Mouse (Mus musculus) midbrain, embryonic 10.5 days (tissue): ENCODE measurements around the gene Slx4ip. TPM values are rescaled to one million over a fixed set of nuclear protein-coding genes. Genes with fewer than 3 reads are reported as not detected.

Experiments
- DNase-seq: peaks from one replicate; pipeline ENCODE4 v3.0.0-alpha.2; 2017; ENCODE audit warnings: low spot score
- H3K27ac ChIP-seq: fragments of 300-500 bp; sonication (generic); replicated peaks from 2 replicates; pipeline ENCODE4 v1.5.1; 2016; ENCODE audit warnings: mild to moderate bottlenecking
- H3K27me3 ChIP-seq: fragments of 300-500 bp; sonication (generic); 2 replicates; pipeline ENCODE4 v1.6.1; 2016; ENCODE audit warnings: low read depth, mild to moderate bottlenecking; ENCODE audit not compliant: poor library complexity, severe bottlenecking
- H3K36me3 ChIP-seq: fragments of 300-500 bp; sonication (generic); 2 replicates; pipeline ENCODE4 v1.6.1; 2016; ENCODE audit warnings: mild to moderate bottlenecking, moderate library complexity
- H3K4me1 ChIP-seq: fragments of 300-500 bp; sonication (generic); 2 replicates; pipeline ENCODE4 v1.6.1; 2016
- H3K4me3 ChIP-seq: fragments of 300-500 bp; sonication (generic); 2 replicates; pipeline ENCODE4 v1.5.1; 2016; ENCODE audit warnings: mild to moderate bottlenecking, moderate library complexity
- H3K9me3 ChIP-seq: fragments of 300-500 bp; sonication (generic); replicated peaks from 2 replicates; pipeline ENCODE4 v1.6.1; 2016; ENCODE audit warnings: mild to moderate bottlenecking
- WGBS: fragments of 180-500 bp; shearing (Covaris S2); methylation state at CpG from one replicate; pipeline ENCODE4 v1.1.7; 2016; 5-methylcytosine and 5-hydroxymethylcytosine counted together
- polyA plus RNA-seq: library from polyadenylated mRNA; unstranded; fragments of >200 nt; fragmentation: Nextera tagmentation; extraction: Ambion mirVana; gene quantifications from 2 replicates; pipeline ENCODE4 v1.2.1, GENCODE M21; 2016

Slx4ip gene
- polyA plus RNA-seq, 1 experiment from 2014 or later: 9.8 TPM

- H3K36me3 ChIP-seq: peaks cover 91% of the 10 kb centered on the region
- peak overlapping the region; percentile 17 for H3K4me3 ChIP-seq
- no peak for DNase-seq
- H3K27me3 ChIP-seq: no peaks in the 10 kb centered on the region
- peaks cover 97% of the 10 kb centered on the region for H3K4me1 ChIP-seq
- H3K27ac ChIP-seq: peak overlapping the region; percentile 81
- H3K9me3 ChIP-seq: no peaks in the 10 kb centered on the region
- 12% methylated on average over 11 of the region's 11 CpGs for WGBS
These were observed 207.4 kb downstream of the Slx4ip start for GRCm38 (mm10) chr2:137098269-137099035.

GRCm38 (mm10) chr2:137099211-137099734 is 208.3 kb downstream of the Slx4ip start:
- H3K27me3 ChIP-seq: no peaks in the 10 kb centered on the region
- H3K36me3 ChIP-seq: peaks cover 91% of the 10 kb centered on the region
- H3K4me1 ChIP-seq: peaks cover 91% of the 10 kb centered on the region
- H3K9me3 ChIP-seq: no peaks in the 10 kb centered on the region
- H3K4me3 ChIP-seq: peak overlapping the region; percentile 26; the same call in 1 of the 2 replicates
- H3K27ac ChIP-seq: peak overlapping the region; percentile 81
- 12% methylated on average over 6 of the region's 6 CpGs for WGBS
- peak; percentile 69 for DNase-seq

DNA sequence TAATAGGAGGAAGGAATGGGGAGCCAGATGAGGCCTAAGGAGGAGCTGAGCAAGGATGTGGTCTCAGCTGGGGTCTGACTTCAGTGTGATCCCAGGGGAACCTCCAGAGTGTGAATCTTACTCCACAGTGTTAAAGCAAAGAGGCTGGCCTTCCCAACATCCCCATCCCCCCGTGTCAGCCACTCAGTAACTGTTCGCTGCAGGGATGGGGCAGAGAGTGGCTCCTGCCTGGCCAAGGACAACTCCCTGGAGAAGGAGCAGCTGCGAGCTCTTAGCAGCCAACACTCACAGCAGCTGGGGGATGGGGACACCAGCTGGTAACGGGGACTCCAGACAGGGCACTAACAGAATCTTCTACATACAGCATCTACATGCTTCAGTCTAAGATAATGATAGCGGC is 210.1 kb downstream of the Slx4ip start:
- peak overlapping the region; percentile 81 for H3K27ac ChIP-seq
- 34% methylated on average over 5 of the region's 5 CpGs for WGBS
- H3K27me3 ChIP-seq: no peaks in the 10 kb centered on the region
- peaks cover 86% of the 10 kb centered on the region for H3K4me1 ChIP-seq
- DNase-seq: peak; percentile 54
- no peak overlapping the region for H3K4me3 ChIP-seq
- H3K9me3 ChIP-seq: no peaks in the 10 kb centered on the region
- H3K36me3 ChIP-seq: peaks cover 92% of the 10 kb centered on the region

DNA sequence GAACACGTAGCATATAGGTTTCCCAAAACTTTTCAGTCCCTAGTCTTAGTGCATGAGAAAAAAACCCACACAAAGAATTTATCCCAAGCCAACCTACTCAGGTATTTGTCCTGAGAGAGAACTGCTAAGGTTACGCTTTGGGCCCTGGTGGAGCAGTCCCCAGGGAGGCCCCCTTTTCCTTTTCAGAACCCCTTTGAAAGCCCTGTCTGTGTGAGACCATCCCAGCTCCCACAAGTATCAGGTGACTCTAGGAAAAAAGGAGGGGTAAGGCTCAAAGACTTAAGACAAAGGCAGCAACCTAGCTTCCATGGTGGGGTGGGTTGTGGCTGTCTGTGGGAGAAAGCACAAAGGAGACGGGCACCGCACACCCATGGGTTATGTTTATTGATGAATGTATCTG is 216.2 kb downstream of the Slx4ip start:
- Histone ChIP-seq H3K27me3 (no peaks in the 10 kb centered on the region; the same call in 1 of the 2 replicates), H3K36me3 (peaks cover 66% of the 10 kb centered on the region), H3K9me3 (no peaks in the 10 kb centered on the region), H3K27ac (peak overlapping the region; percentile 50), H3K4me1 (peaks cover 88% of the 10 kb centered on the region), H3K4me3 (no peak overlapping the region)
- WGBS: 41% methylated on average over 4 of the region's 4 CpGs
- DNase-seq: no peak

GRCm38 (mm10) chr2:137107946-137108345 is 216.9 kb downstream of the Slx4ip start:
- Histone ChIP-seq H3K27me3 (no peaks in the 10 kb centered on the region; the same call in 1 of the 2 replicates), H3K4me1 (peaks cover 88% of the 10 kb centered on the region), H3K9me3 (no peaks in the 10 kb centered on the region), H3K36me3 (peaks cover 65% of the 10 kb centered on the region), H3K27ac (peak overlapping the region; percentile 50), H3K4me3 (0 out of 2 replicates have a peak overlapping the region, but pooled peaks have one; percentile 14)
- no peak for DNase-seq
- WGBS: 72% methylated on average over 8 of the region's 8 CpGs

GRCm38 (mm10) chr2:137109321-137110213 is 218.5 kb downstream of the Slx4ip start:
- H3K27me3 ChIP-seq: no peaks in the 10 kb centered on the region; the same call in 1 of the 2 replicates
- 28% methylated on average over 15 of the region's 15 CpGs for WGBS
- peaks cover 98% of the 10 kb centered on the region for H3K4me1 ChIP-seq
- no peak for DNase-seq
- no peaks in the 10 kb centered on the region for H3K9me3 ChIP-seq
- H3K4me3 ChIP-seq: peak overlapping the region; percentile 81
- H3K36me3 ChIP-seq: peaks cover 49% of the 10 kb centered on the region
- peak overlapping the region; percentile 83 for H3K27ac ChIP-seq

DNA sequence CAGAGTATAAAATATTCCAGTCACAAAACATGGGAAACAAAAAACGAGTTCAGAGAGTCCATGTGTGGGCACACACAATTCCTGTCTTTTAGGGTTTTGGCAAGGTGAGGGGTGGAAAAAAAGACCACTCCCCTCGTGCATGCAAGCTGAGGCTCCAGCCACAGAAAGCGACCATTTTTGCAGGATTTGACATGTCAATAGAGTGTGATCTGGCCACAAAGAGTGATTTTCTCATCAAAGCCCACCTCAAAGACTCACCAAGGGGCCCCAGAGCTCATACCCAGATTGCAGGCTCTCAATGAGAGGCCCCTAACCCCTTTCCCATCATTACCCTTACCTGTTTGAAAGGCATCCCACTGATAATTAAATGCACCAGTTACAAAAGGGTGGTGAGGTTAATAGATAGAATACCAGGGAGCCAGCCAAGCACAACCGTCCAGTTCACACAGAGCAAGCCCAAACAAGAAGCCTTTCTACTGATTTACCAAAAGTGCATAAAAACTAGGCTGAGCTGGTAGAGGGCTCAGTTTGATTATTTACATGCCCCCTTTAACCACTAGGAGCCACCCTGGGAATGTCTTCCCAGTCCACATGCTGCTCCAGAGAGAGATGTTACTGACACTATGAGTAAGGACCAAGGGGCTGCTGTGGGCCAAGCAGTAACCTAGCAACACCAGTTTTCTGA is 219.3 kb downstream of the Slx4ip start:
- no peaks in the 10 kb centered on the region for H3K9me3 ChIP-seq
- no peaks in the 10 kb centered on the region; the same call in 1 of the 2 replicates for H3K27me3 ChIP-seq
- peaks cover 41% of the 10 kb centered on the region for H3K36me3 ChIP-seq
- WGBS: 4% methylated on average over 4 of the region's 4 CpGs
- H3K4me3 ChIP-seq: peak overlapping the region; percentile 81
- H3K27ac ChIP-seq: peak overlapping the region; percentile 83
- peaks cover 95% of the 10 kb centered on the region for H3K4me1 ChIP-seq
- DNase-seq: peak; percentile 71

- Histone ChIP-seq H3K4me3 (peak overlapping the region; percentile 81), H3K27me3 (peaks cover 9% of the 10 kb centered on the region), H3K4me1 (peaks cover 80% of the 10 kb centered on the region), H3K36me3 (peaks cover 15% of the 10 kb centered on the region), H3K27ac (peak overlapping the region; percentile 97), H3K9me3 (no peaks in the 10 kb centered on the region)
- 2% methylated on average over 12 of the region's 12 CpGs for whole genome bisulfite sequencing
- DNase-seq: peak; percentile 59
These were observed 222.5 kb downstream of the Slx4ip start for GRCm38 (mm10) chr2:137113288-137114061.

- Histone ChIP-seq H3K9me3 (no peaks in the 10 kb centered on the region), H3K36me3 (peaks cover 12% of the 10 kb centered on the region), H3K27me3 (peaks cover 19% of the 10 kb centered on the region), H3K4me1 (peaks cover 70% of the 10 kb centered on the region), H3K4me3 (peak overlapping the region; percentile 81), H3K27ac (peak overlapping the region; percentile 97)
- WGBS: under 1% methylated on average over 51 of the region's 51 CpGs
- DNase-seq: peak; percentile 86
These were observed 223.5 kb downstream of the Slx4ip start for GRCm38 (mm10) chr2:137114248-137115096.

DNA sequence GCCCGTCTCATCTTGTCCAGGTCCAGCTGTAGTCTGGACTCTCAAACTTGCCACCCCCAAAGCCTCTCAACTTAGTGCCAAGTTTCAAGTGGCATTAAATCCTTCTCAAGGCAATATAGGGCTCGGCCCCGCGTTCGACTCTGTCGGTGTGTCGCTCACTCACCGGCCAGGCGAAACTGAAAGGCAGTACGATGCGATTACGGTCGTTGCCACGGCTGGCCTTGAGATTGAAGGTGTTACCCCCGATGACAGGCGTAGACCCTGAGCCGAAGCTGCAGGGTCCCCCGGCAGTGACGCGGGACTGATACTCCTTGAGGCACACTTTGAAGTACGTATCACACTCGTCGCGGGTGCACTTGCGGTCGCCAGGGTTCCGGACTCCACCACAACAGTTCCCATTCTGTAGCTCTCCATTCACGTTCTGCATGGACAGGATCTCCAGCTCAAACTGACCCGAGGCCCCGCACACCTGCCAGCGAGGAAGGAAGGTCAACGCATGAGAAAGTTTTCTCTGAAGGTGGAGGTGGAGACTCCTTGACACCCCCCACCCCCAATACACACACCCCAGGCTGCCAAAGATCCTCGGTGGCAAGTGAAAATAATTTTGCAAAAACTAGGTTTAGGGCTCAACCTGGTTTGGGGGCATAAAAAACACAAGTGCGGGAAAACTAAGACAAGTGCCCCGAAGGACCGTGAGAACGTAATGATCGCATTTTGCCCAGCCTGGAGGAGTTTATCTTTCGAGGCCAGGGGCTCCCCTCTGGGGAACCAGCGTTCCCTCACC is 224.4 kb downstream of the Slx4ip start:
- H3K4me1 ChIP-seq: peaks cover 60% of the 10 kb centered on the region

More for the DNA sequence above, 224.4 kb downstream of the Slx4ip start:
- H3K4me3 ChIP-seq: peak overlapping the region; percentile 81
- H3K27me3 ChIP-seq: peaks cover 21% of the 10 kb centered on the region
- peaks cover 10% of the 10 kb centered on the region; the same call in 1 of the 2 replicates for H3K36me3 ChIP-seq
- DNase-seq: peak; percentile 61
- H3K9me3 ChIP-seq: no peaks in the 10 kb centered on the region
- under 1% methylated on average over 40 of the region's 40 CpGs for WGBS
- H3K27ac ChIP-seq: peak overlapping the region; percentile 97
